Mouse (Mus musculus) urinary bladder, postnatal 36 days (tissue): ENCODE data around the gene Khdc1b.
"Not testable (repeated sequence)": the region's sequence is repeated elsewhere in the genome, so short reads cannot be mapped to it uniquely, and the experiment has no call there.

Experiments
- DNase-seq, 2 experiments: peaks; one replicate each; pipeline ENCODE4 v3.0.0; 2022; ENCODE audit warnings: low spot score in 2 of 2, mixed read lengths in 1 of 2

Khdc1b gene

DNA sequence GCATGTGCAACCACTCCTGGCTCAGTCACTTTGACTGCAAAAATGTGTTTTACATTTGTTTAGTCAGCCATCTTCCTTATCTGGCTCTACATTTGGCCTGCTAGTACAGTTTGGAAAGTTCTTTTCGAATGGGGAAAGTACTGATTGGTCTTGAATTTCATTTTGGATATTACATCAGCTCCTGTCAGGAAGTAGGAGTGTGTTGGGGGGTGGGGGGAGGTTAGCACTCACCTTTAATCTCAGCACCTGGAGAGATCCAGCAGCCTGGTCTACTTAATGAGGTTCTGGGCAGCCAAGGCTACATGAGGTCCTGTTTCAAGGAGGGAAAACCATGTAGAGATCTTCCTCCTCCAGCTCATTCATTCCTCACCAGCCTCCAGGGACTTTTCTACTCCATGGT is at the start of gene Khdc1b:
Khdc1b (plus strand) TSS at position 301 of the 400 bp plus-strand sequence.
- DNase-seq: no peak

DNA sequence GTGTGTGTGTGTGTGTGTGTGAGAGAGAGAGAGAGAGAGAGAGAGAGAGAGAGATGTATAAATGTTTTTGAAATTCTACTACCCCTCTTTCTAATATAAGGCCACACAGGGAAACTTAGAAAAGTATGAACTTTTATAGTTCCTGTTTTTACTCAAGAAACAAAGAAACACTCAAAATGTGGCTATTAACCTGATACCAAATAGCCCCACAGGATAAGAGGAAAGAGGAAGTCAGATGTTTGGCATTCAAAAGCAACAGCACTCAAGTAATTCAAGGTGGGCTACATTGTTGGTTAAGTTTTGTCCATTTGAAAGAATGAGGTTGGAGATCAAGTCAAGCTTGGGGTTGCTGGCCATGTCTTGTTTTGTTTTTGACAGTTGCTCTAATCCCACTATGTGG is 47.5 kb upstream of the Khdc1b start:
- no peak for DNase-seq

DNA sequence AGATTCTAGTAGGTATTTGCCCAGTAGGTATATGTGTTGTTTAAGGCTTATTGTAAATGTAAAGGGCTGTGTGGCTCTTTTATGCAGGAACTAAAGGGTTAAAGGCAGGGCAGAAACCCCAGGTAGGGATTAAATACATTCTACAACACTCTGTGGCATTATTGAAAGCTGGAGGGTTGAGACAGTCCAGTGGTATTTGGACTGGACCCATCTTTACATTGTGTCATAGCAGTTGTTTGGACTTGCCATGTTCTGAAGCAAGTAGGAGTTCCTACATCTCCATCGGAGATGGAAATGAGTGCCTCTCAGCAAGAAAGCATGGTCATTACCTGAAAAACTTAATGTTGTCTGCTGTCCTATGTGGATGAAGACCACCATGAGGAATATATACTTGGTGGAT is 42.6 kb upstream of the Khdc1b start:
- no peak for DNase-seq

DNA sequence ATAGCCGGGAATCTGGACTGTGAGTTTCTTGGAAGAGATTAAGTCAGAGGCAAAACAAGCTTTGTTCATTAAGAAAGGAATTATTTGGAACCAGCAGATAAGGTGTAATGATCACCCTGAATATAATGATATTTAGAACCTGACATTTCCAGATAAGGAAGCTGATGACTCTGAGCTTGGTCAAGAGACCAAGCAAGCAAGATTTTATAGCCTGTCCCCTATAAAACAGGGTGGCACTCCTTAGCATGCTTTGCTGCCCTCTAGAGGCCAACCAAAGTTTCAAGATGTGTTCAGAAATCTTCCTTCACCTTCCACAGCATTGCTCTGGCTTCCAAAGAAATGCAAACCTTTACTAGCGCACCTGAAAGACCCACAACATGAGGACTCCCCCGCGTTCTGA is 39.1 kb upstream of the Khdc1b start:
- peak; percentile 28 to 32 for DNase-seq

DNA sequence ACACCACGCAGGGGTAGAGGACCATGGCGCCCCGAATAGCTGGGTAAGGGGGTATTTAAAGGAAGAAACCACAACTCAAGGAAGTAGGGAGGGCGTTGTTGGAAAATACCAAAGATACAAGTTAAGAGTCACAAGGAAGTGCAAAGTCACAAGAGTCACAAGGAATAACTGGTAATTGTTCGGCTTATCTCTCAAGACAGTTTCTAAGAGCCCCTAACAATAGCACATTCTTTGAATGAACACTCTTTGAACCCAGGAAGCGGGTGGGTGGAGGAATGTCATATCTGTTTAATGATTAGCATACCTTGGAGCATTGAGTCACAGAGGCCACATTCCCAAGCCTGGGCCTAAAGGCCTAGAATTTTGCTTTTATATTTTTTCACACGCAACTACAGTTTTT is 38.6 kb upstream of the Khdc1b start:
- DNase-seq: not testable (repeated sequence)

- no peak for DNase-seq
Observed at GRCm38 (mm10) chr1:21349341-21349740, 34.0 kb upstream of the Khdc1b start, which contains the start of gene Khdc1a. TSS of gene Khdc1a (plus strand) at chr1:21349641.

DNA sequence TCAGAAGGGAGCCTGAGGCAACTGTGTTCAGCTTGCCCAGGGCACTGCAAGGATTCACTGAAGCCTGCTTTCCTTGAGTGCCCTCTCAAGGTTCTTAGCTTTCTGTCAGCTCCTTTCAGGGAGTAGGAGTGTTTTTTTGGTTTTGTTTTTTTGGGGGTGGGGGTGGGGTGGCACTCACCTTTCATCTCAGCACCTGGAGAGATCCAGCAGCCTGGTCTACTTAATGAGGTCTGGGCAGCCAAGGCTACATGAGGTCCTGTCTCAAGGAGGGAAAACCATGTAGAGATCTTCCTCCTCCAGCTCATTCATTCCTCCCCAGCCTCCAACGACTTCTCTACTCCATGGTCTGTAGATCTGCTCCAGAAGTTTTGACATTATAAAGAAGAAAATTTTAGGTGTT is 15.3 kb upstream of the Khdc1b start, which contains the start of gene Khdc1c:
Khdc1c (plus strand) TSS at position 301 of the 400 bp plus-strand sequence.
- not testable (repeated sequence) for DNase-seq

- no peak for DNase-seq
Observed at GRCm38 (mm10) chr1:21391138-21391671, 7.8 kb downstream of the Khdc1b start.

DNA sequence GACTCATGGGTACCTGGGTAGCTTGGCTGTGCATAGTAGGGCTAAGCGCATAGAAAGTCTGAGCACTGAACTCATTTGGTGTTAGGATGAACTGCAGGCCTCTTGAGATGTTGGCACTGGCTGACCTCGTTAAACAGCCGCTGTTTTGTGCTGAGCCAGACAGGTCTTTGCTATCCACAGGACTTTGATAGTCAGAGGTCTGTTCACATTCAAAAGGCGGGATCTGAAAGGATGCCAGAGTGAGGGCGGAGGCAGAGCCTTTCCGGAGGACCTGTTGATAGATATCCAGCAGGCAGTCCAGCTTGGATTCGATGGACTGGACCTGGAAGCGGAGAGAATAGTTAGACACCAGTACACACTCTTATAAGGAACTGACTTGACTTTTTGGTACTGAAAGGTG is 19.4 kb downstream of the Khdc1b start:
- no peak for DNase-seq

- no peak for DNase-seq
Observed at GRCm38 (mm10) chr1:21407266-21407665, 23.9 kb downstream of the Khdc1b start.

GRCm38 (mm10) chr1:21411331-21412196 is 28.2 kb downstream of the Khdc1b start:
- peak in 1 of 2 experiments; percentile 6 for DNase-seq

DNA sequence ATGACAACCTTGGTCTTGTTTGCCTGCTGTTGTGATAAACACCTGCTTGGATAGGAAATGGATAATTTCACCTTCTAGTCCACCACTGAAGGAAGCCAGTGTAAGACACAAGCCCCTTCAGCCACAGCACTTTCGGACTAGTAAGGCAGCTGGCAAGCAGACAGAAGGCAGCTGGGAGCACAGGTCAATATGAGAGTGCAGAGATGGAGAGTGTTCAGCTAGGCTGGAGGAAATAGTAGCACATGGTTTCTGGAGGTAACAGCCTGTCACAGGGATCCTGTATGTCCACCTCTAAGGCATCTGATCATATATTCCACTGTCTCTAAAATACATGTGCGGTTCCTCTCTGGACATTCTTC is 28.8 kb downstream of the Khdc1b start:
- no peak for DNase-seq

DNA sequence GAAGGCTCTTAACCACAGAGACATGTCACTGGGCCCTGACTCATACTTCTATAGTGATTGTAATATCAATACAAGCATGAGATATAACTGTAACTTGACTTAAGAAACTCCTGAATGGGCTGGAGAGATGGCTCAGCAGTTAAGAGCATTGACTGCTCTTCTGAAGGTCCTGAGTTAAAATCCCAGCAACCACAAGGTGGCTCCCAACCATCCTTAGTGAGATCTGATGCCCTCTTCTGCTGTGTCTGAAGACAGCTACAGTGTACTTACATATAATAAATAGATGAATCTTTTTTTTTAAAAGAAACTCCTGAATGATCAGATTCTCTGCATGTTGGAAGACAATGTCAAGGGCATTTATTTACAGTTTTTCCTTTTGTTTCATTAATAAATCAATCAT is 36.0 kb downstream of the Khdc1b start:
- DNase-seq: no peak

GRCm38 (mm10) chr1:21425654-21426053 is 42.3 kb downstream of the Khdc1b start:
- DNase-seq: no peak

DNA sequence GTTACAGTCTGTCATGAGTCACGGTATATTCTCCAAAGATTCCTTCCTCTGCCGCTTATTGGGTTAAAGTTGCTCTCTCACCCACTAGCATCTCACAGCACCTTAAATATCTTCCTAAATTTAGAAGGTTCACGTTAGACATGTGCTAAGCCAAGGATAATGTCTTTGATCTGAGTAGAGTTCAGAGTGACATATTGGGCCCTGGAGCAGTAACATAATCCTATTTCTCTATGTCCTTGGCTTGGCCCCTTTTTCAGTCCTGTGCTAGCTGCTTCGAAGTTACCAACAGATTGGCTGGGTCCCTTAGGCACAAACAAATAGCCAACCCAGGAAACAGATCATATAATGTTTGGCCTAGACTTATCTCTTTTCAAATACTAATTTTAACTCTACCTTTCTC is 44.7 kb downstream of the Khdc1b start:
- DNase-seq: no peak

GRCm38 (mm10) chr1:21431666-21432065 is 48.3 kb downstream of the Khdc1b start:
- no peak for DNase-seq

DNA sequence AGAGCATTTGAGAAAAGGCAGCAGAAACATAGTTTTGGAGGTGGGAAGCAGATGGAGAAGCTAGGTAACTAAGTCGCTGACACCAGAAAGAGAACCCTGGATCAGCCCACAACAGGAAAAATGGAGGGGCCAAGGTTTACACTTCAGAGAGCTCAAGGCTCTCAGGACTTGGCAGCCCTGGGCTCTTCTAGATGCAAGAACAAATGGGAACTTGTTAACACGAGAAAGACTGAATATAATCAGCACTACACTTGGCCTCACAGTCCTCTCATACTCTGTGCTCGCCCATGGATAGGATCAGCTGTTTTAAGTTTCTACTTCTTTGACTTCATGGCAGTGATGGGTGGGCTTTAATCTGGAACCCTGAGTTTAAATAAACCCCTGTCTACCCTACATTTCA is 51.5 kb downstream of the Khdc1b start:
- DNase-seq: no peak
